Mouse (Mus musculus) G1E (cell line): ENCODE results near the gene Slain1.

Experiments used
- CTCF ChIP-seq: IDR thresholded peaks from 2 replicates; pipeline ENCODE4 v1.5.1; 2012; ENCODE audit warnings: low read depth, low read length, inconsistent platforms, mixed read lengths
- GATA1 ChIP-seq: IDR thresholded peaks from 2 replicates; pipeline ENCODE4 v1.6.1; 2012; ENCODE audit warnings: borderline replicate concordance, low read length, inconsistent platforms, mixed read lengths
- GATA2 ChIP-seq: IDR thresholded peaks from 2 replicates; pipeline ENCODE4 v1.6.1; 2012; ENCODE audit warnings: low read depth, low read length, inconsistent platforms, borderline replicate concordance
- TAL1 ChIP-seq: conservative IDR thresholded peaks from 2 replicates; pipeline ENCODE4 v1.6.1; 2012; ENCODE audit warnings: low read depth, low read length, inconsistent platforms, mixed read lengths

- TF ChIP-seq CTCF: no peak
- TF ChIP-seq GATA1: no peak
- no peak for TF ChIP-seq TAL1
- no peak for TF ChIP-seq GATA2
These were observed 30.3 kb downstream of the Slain1 start for GRCm38 (mm10) chr14:103680285-103680819.
